Mouse (Mus musculus): Measurements from ENCODE around the gene Rps17. TPM values are rescaled to one million over a fixed set of nuclear protein-coding genes. Genes with fewer than 3 reads are reported as not detected.

The Rps17 gene
- total RNA-seq, 2 experiments from 2014 or later = 818 to 856 TPM

Other genes with a start within 250 kb of the Rps17 start
- gene Slc28a1, start 230.5 kb downstream of the Rps17 start, total RNA-seq (2021) = under 1 TPM; 0.33 to 0.34 TPM
- gene Pde8a, start 131.7 kb downstream of the Rps17 start, total RNA-seq (2021) = 10 to 100 TPM; 13.2 to 14.6 TPM
- gene Cpeb1, start 110.2 kb upstream of the Rps17 start, total RNA-seq (2021) = 1 to 10 TPM; 7.0 to 8.4 TPM
- gene Ap3b2, start 148.7 kb upstream of the Rps17 start, total RNA-seq (2021) = not detected
- gene BC048679, start 153.0 kb upstream of the Rps17 start, total RNA-seq (2021) = not detected
- gene Fsd2, start 221.7 kb upstream of the Rps17 start, total RNA-seq (2021) = 100 to 1,000 TPM; 241 to 254 TPM
- 1 to 10 TPM; 8.6 to 9.1 TPM for gene Whamm, start 226.0 kb upstream of the Rps17 start, total RNA-seq (2021)